Mouse (Mus musculus) brain, embryonic 14.5 days (tissue): ENCODE data around the gene Prdm16.

Source experiments
- CTCF ChIP-seq: fragments of 200-500 bp; IDR thresholded peaks from 2 replicates; pipeline ENCODE4 v1.5.1; 2012; ENCODE audit warnings: inconsistent platforms, mild to moderate bottlenecking, moderate library complexity, borderline replicate concordance; ENCODE audit not compliant: insufficient read depth, insufficient read length; ENCODE audit errors: extremely low read depth
- POLR2A ChIP-seq: fragments of 200-500 bp; IDR thresholded peaks from 2 replicates; pipeline ENCODE4 v1.6.1; 2012; ENCODE audit warnings: mild to moderate bottlenecking, inconsistent platforms, borderline replicate concordance; ENCODE audit not compliant: poor library complexity, insufficient read depth, insufficient read length, severe bottlenecking; ENCODE audit errors: extremely low read depth

- no peak for TF ChIP-seq POLR2A
- peak; percentile 92 for TF ChIP-seq CTCF
Measured at GRCm38 (mm10) chr4:154674541-154674940, 37.9 kb upstream of the Prdm16 start.
